Mouse (Mus musculus): ENCODE data around the gene Lce1g. TPM values are rescaled to one million over a fixed set of nuclear protein-coding genes. Genes with fewer than 3 reads are reported as not detected.

Gene Lce1g
- polyA plus RNA-seq, 1 experiment from 2014 or later = not detected

DNA sequence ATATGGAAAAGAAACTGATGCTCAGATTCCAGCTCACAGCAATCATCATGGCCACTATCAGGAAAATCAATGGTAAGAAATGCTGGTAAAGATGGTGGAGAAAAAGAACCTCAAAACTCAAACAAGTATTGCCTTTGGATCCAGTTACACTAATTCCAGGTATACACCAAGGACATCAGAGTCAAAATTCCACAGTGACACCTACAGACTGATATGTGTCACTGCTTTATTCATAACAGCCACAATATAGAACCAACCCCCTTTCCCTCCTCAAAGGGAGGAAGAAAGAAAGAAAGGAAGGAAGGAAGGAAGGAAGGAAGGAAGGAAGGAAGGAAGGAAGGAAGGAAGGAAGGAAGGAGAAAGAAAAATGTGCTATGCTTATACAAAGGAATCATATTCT, 37.0 kb downstream of the Lce1g start:
- ATAC-seq (ENCODE audit: low FRiP score) = no peak
- DNase-seq (ENCODE audit: low spot score) = no peak
- H3K27me3 ChIP-seq (ENCODE audit: control insufficient read depth, insufficient read depth, low read length) = no peaks in the 10 kb centered on the region
- no peak overlapping the region for H3K4me2 ChIP-seq (replicated peaks; ENCODE audit: low read depth, low read length)
- no peaks in the 10 kb centered on the region for H3K36me3 ChIP-seq (ENCODE audit: control insufficient read depth, insufficient read depth, low read length)
- H3K4me1 ChIP-seq (replicated peaks; ENCODE audit: control insufficient read depth, insufficient read depth, low read length) = no peaks in the 10 kb centered on the region
- H3K27ac ChIP-seq (ENCODE audit: low read depth, low read length) = no peak overlapping the region
- no peaks in the 10 kb centered on the region for H3K9me3 ChIP-seq (ENCODE audit: control insufficient read depth, low read length)
- H3K4me3 ChIP-seq (ENCODE audit: low read depth, low read length) = no peak overlapping the region
- no peak overlapping the region for H3K9ac ChIP-seq (ENCODE audit: low read depth, low read length)

DNA sequence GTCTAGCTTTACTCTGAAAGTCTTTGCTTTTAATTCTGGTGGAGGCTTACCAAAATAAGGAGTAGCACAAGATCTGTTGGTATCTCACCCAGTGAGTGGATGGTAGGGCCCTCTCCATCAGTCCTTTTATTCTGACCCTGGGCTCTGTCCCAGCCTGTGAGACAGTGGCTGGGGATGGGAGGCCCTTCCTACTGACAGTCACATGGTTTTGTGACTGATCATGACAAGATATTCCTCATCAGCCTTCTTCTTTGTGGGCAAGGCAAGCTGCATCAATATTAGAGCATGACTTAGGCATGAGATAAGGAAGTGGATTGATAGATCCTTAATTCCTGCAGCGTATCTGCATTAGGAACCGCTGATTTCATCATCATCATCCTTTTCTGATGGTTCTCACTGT, 43.2 kb downstream of the Lce1g start, which contains the start of gene Lce1e:
TSS of gene Lce1e (minus strand) at position 101 of the 400 bp plus-strand sequence.
- H3K27me3 ChIP-seq (ENCODE audit: control insufficient read depth, insufficient read depth, low read length) = no peaks in the 10 kb centered on the region
- no peaks in the 10 kb centered on the region for H3K9me3 ChIP-seq (ENCODE audit: control insufficient read depth, low read length)
- no peaks in the 10 kb centered on the region for H3K4me1 ChIP-seq (replicated peaks; ENCODE audit: control insufficient read depth, insufficient read depth, low read length)
- WGBS = 85% methylated on average over 2 of the region's 2 CpGs
- H3K36me3 ChIP-seq (ENCODE audit: control insufficient read depth, insufficient read depth, low read length) = no peaks in the 10 kb centered on the region
- H3K9ac ChIP-seq (ENCODE audit: low read depth, low read length) = no peak within 1 kb of the TSS
- no peak for DNase-seq (ENCODE audit: low spot score)
- no peak within 1 kb of the TSS for H3K4me2 ChIP-seq (replicated peaks; ENCODE audit: low read depth, low read length)
- no peak for ATAC-seq (ENCODE audit: low FRiP score)
- H3K27ac ChIP-seq (ENCODE audit: low read depth, low read length) = no peak within 1 kb of the TSS
- no peak within 1 kb of the TSS for H3K4me3 ChIP-seq (ENCODE audit: low read depth, low read length)

Other genes with a start within 250 kb of the Lce1g start
- gene 2310046K23Rik, start 217.8 kb downstream of the Lce1g start, polyA plus RNA-seq (2014; fragmentation: Nextera tagmentation; extraction: Ambion mirVana) = not detected in 2 replicates
- gene Ivl, start 178.6 kb downstream of the Lce1g start, polyA plus RNA-seq (2014; fragmentation: Nextera tagmentation; extraction: Ambion mirVana) = not detected in 2 replicates
- gene Smcp, start 163.3 kb downstream of the Lce1g start, polyA plus RNA-seq (2014; fragmentation: Nextera tagmentation; extraction: Ambion mirVana) = not detected in 2 replicates
- not detected in 2 replicates for gene 2210017I01Rik, start 144.8 kb downstream of the Lce1g start, polyA plus RNA-seq (2014; fragmentation: Nextera tagmentation; extraction: Ambion mirVana)
- not detected in 2 replicates for gene Lce6a, start 130.7 kb downstream of the Lce1g start, polyA plus RNA-seq (2014; fragmentation: Nextera tagmentation; extraction: Ambion mirVana)
- not detected in 2 replicates for gene Lce1a1, start 104.0 kb downstream of the Lce1g start, polyA plus RNA-seq (2014; fragmentation: Nextera tagmentation; extraction: Ambion mirVana)
- gene Lce1b, start 95.4 kb downstream of the Lce1g start, polyA plus RNA-seq (2014; fragmentation: Nextera tagmentation; extraction: Ambion mirVana) = not detected in 2 replicates
- not detected in 2 replicates for gene Lce1a2, start 82.0 kb downstream of the Lce1g start, polyA plus RNA-seq (2014; fragmentation: Nextera tagmentation; extraction: Ambion mirVana)
- gene Lce1c, start 73.1 kb downstream of the Lce1g start, polyA plus RNA-seq (2014; fragmentation: Nextera tagmentation; extraction: Ambion mirVana) = not detected in 2 replicates
- gene Lce1d, start 65.1 kb downstream of the Lce1g start, polyA plus RNA-seq (2014; fragmentation: Nextera tagmentation; extraction: Ambion mirVana) = not detected in 2 replicates
- not detected in 2 replicates for gene Lce1e, start 43.3 kb downstream of the Lce1g start, polyA plus RNA-seq (2014; fragmentation: Nextera tagmentation; extraction: Ambion mirVana)
- not detected in 2 replicates for gene Lce1f, start 32.0 kb downstream of the Lce1g start, polyA plus RNA-seq (2014; fragmentation: Nextera tagmentation; extraction: Ambion mirVana)
- not detected in 2 replicates for gene Gm38119, start 13.2 kb downstream of the Lce1g start, polyA plus RNA-seq (2014; fragmentation: Nextera tagmentation; extraction: Ambion mirVana)
- not detected in 2 replicates for gene Lce1h, start 12.7 kb upstream of the Lce1g start, polyA plus RNA-seq (2014; fragmentation: Nextera tagmentation; extraction: Ambion mirVana)
- not detected in 2 replicates for gene Lce1i, start 26.6 kb upstream of the Lce1g start, polyA plus RNA-seq (2014; fragmentation: Nextera tagmentation; extraction: Ambion mirVana)
- gene Lce1j, start 38.2 kb upstream of the Lce1g start, polyA plus RNA-seq (2014; fragmentation: Nextera tagmentation; extraction: Ambion mirVana) = not detected in 2 replicates
- gene Lce1k, start 55.6 kb upstream of the Lce1g start, polyA plus RNA-seq (2014; fragmentation: Nextera tagmentation; extraction: Ambion mirVana) = not detected in 2 replicates
- not detected in 2 replicates for gene Kprp, start 74.9 kb upstream of the Lce1g start, polyA plus RNA-seq (2014; fragmentation: Nextera tagmentation; extraction: Ambion mirVana)
- gene Lce1l, start 98.9 kb upstream of the Lce1g start, polyA plus RNA-seq (2014; fragmentation: Nextera tagmentation; extraction: Ambion mirVana) = not detected in 2 replicates
- gene 2310050C09Rik, start 117.9 kb upstream of the Lce1g start, polyA plus RNA-seq (2014; fragmentation: Nextera tagmentation; extraction: Ambion mirVana) = not detected in 2 replicates
- gene Lce3a, start 173.9 kb upstream of the Lce1g start, polyA plus RNA-seq (2014; fragmentation: Nextera tagmentation; extraction: Ambion mirVana) = not detected in 2 replicates
- gene Lce3b, start 180.6 kb upstream of the Lce1g start, polyA plus RNA-seq (2014; fragmentation: Nextera tagmentation; extraction: Ambion mirVana) = not detected in 2 replicates
- not detected in 2 replicates for gene Lce3c, start 192.1 kb upstream of the Lce1g start, polyA plus RNA-seq (2014; fragmentation: Nextera tagmentation; extraction: Ambion mirVana)
- gene Lce3d, start 205.1 kb upstream of the Lce1g start, polyA plus RNA-seq (2014; fragmentation: Nextera tagmentation; extraction: Ambion mirVana) = not detected in 2 replicates
- not detected in 2 replicates for gene Lce3e, start 214.7 kb upstream of the Lce1g start, polyA plus RNA-seq (2014; fragmentation: Nextera tagmentation; extraction: Ambion mirVana)
- gene Lce3f, start 239.9 kb upstream of the Lce1g start, polyA plus RNA-seq (2014; fragmentation: Nextera tagmentation; extraction: Ambion mirVana) = not detected in 2 replicates

All from hindbrain, embryonic 11.5 days (tissue).